Mouse (Mus musculus) cerebellum, adult 8-10 months (tissue): ENCODE measurements around the gene Smim11.

Experiments used
- DNase-seq: peaks from one replicate; pipeline ENCODE4 v3.0.0; 2022

Gene Smim11

GRCm38 (mm10) chr16:92300649-92301411, at the start of gene Smim11:
TSS of gene Smim11 (plus strand) at chr16:92301286.
- peak; percentile 94 for DNase-seq

- no peak for DNase-seq
Measured at GRCm38 (mm10) chr16:92254316-92254715, 46.8 kb upstream of the Smim11 start.

- DNase-seq, result no peak
Measured at GRCm38 (mm10) chr16:92267861-92268260, 33.2 kb upstream of the Smim11 start.

GRCm38 (mm10) chr16:92274516-92274915, 26.6 kb upstream of the Smim11 start:
- no peak for DNase-seq

GRCm38 (mm10) chr16:92275526-92275925, 25.6 kb upstream of the Smim11 start:
- no peak for DNase-seq

- DNase-seq, result no peak
Measured at GRCm38 (mm10) chr16:92282671-92283070, 18.4 kb upstream of the Smim11 start.

GRCm38 (mm10) chr16:92285068-92285467, 16.0 kb upstream of the Smim11 start:
- no peak for DNase-seq

GRCm38 (mm10) chr16:92286609-92287008, 14.5 kb upstream of the Smim11 start:
- DNase-seq, result peak; percentile 90

GRCm38 (mm10) chr16:92288778-92289177, 12.3 kb upstream of the Smim11 start:
- DNase-seq, result no peak

GRCm38 (mm10) chr16:92290045-92290444, 11.0 kb upstream of the Smim11 start:
- no peak for DNase-seq

- no peak for DNase-seq
Measured at GRCm38 (mm10) chr16:92292101-92292500, 9.0 kb upstream of the Smim11 start, which contains the start of gene Kcne2. TSS of gene Kcne2 (plus strand) at chr16:92292389.

GRCm38 (mm10) chr16:92294267-92294970, 6.7 kb upstream of the Smim11 start:
- no peak for DNase-seq

- DNase-seq, result no peak
Measured at GRCm38 (mm10) chr16:92295328-92295727, 5.8 kb upstream of the Smim11 start.

GRCm38 (mm10) chr16:92301412-92301806, 323 bp downstream of the Smim11 start:
- peak; percentile 51 for DNase-seq

- no peak for DNase-seq
Measured at GRCm38 (mm10) chr16:92301989-92302388, 903 bp downstream of the Smim11 start.

GRCm38 (mm10) chr16:92302506-92302905, 1.4 kb downstream of the Smim11 start:
- no peak for DNase-seq

- no peak for DNase-seq
Measured at GRCm38 (mm10) chr16:92305519-92305918, 4.4 kb downstream of the Smim11 start.

GRCm38 (mm10) chr16:92307947-92308346, 6.9 kb downstream of the Smim11 start:
- no peak for DNase-seq

- DNase-seq, result no peak
Measured at GRCm38 (mm10) chr16:92309126-92309525, 8.0 kb downstream of the Smim11 start.

- peak; percentile 46 for DNase-seq
Measured at GRCm38 (mm10) chr16:92313953-92314741, 13.1 kb downstream of the Smim11 start.

- no peak for DNase-seq
Measured at GRCm38 (mm10) chr16:92316049-92316738, 15.1 kb downstream of the Smim11 start.

- DNase-seq, result no peak
Measured at GRCm38 (mm10) chr16:92319353-92320109, 18.4 kb downstream of the Smim11 start.
